Mouse (Mus musculus) midbrain, postnatal 0 days (tissue): ENCODE data around the gene Rnf150. TPM values are rescaled to one million over a fixed set of nuclear protein-coding genes. Genes with fewer than 3 reads are reported as not detected.

Experiments
- ATAC-seq: fragments of 200-750 bp; cut with Nextera tagmentation; 2 replicates; pipeline ENCODE4 v1.8.0; 2017; ENCODE audit warnings: moderate number of reproducible peaks, mild to moderate bottlenecking, moderate TSS enrichment, moderate library complexity; ENCODE audit not compliant: low FRiP score
- DNase-seq: peaks from one replicate; pipeline ENCODE4 v3.0.0-alpha.2; 2015; ENCODE audit warnings: low spot score
- H3K27ac ChIP-seq: fragments of 300-500 bp; sonication (generic); 2 replicates; pipeline ENCODE4 v1.5.1; 2014; ENCODE audit warnings: low read depth, mild to moderate bottlenecking, low read length, mixed read lengths
- H3K27me3 ChIP-seq: fragments of 300-500 bp; sonication (generic); 2 replicates; pipeline ENCODE4 v1.6.1; 2014; ENCODE audit warnings: low read length, control low read depth, mixed read lengths; ENCODE audit not compliant: insufficient read depth
- H3K36me3 ChIP-seq: fragments of 300-500 bp; sonication (generic); 2 replicates; pipeline ENCODE4 v1.6.1; 2014; ENCODE audit warnings: low read length, control low read depth, mixed read lengths; ENCODE audit not compliant: insufficient read depth
- H3K4me1 ChIP-seq: fragments of 300-500 bp; sonication (generic); 2 replicates; pipeline ENCODE4 v1.6.1; 2014; ENCODE audit warnings: mild to moderate bottlenecking, control low read depth, antibody characterized with exemption, low read length, mixed read lengths; ENCODE audit not compliant: insufficient read depth
- H3K4me2 ChIP-seq: fragments of 300-500 bp; sonication (generic); 2 replicates; pipeline ENCODE4 v1.6.1; 2014; ENCODE audit warnings: low read depth, mild to moderate bottlenecking, low read length, mixed read lengths; ENCODE audit not compliant: poor library complexity, severe bottlenecking
- H3K4me3 ChIP-seq: fragments of 300-500 bp; sonication (generic); 2 replicates; pipeline ENCODE4 v1.5.1; 2014; ENCODE audit warnings: low read depth, mild to moderate bottlenecking, low read length, moderate library complexity
- H3K9ac ChIP-seq: fragments of 300-500 bp; sonication (generic); replicated peaks from 2 replicates; pipeline ENCODE4 v1.6.1; 2014; ENCODE audit warnings: mild to moderate bottlenecking, low read length, moderate library complexity, mixed read lengths; ENCODE audit not compliant: poor library complexity, severe bottlenecking
- H3K9me3 ChIP-seq: fragments of 300-500 bp; sonication (generic); 2 replicates; pipeline ENCODE4 v1.6.1; 2016; ENCODE audit warnings: low read length, control low read depth
- CTCF ChIP-seq: IDR thresholded peaks from 2 replicates; pipeline ENCODE4 v1.5.1; 2016; ENCODE audit warnings: antibody characterized with exemption, mild to moderate bottlenecking
- WGBS: fragments of 180-500 bp; shearing (Covaris S2); extraction: QIAGEN DNeasy Blood & Tissue Kit; methylation state at CpG from one replicate; pipeline ENCODE4 v1.1.7; 2014; 5-methylcytosine and 5-hydroxymethylcytosine counted together
- polyA plus RNA-seq: library from polyadenylated mRNA; unstranded; fragments of >200 nt; fragmentation: Nextera tagmentation; extraction: Ambion mirVana; gene quantifications from 2 replicates; pipeline ENCODE4 v1.2.1, GENCODE M21; 2015
- total RNA-seq: library from RNA; depleted of rRNA; stranded (reverse); fragments of >200 nt; gene quantifications from 2 replicates; pipeline ENCODE4 v1.2.3, GENCODE M21; 2014

The Rnf150 gene
- total and polyA plus RNA-seq, 2 experiments from 2014 or later = 1.9 to 12.6 TPM

DNA sequence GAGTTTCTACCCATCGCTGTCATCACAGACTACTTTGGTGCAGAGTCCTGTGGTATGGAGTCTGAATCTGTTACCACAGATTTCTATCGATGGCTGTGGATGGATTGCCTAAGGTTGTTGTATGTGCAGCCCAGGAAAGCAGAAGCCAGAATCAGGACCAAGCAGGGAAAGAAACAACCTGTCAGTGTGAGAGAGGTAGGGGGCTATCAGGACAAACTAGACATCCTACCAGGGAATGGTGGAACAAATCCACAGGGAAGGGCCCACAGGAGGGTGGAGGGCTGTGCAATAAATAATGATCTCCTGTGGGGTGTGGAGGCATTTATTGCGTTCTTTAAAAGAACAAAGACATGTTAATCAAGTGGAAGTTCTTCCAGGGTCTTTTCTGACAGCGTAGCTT is 56.5 kb downstream of the Rnf150 start:
- Histone ChIP-seq H3K27me3 (no peaks in the 10 kb centered on the region), H3K4me1 (no peaks in the 10 kb centered on the region), H3K9ac (no peak overlapping the region), H3K9me3 (no peaks in the 10 kb centered on the region), H3K36me3 (no peaks in the 10 kb centered on the region), H3K27ac (no peak overlapping the region), H3K4me2 (no peak overlapping the region), H3K4me3 (no peak overlapping the region)
- DNase-seq = no peak
- WGBS = 54% methylated on average over 4 of the region's 4 CpGs
- ATAC-seq = no peak
- no peak for TF ChIP-seq CTCF

DNA sequence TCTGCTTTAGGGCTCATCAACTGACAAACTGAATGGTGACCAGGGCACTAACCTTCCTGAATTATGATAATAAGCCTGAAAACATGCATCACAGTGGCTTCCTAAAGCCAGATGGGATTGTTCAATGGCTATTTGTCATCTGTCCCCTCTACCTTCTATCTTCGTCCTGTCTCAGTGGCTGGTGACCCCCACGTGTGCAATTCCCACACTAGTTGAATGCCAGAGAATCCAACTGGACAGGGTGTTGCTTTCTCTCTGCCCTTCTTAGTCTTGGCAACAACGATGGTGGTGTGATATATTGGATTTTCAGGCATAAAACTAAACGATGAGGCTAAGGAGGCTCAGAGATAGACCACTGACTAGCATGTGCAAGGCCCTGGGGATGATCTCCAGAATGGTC is 57.0 kb downstream of the Rnf150 start:
- Histone ChIP-seq H3K27ac (no peak overlapping the region), H3K9ac (no peak overlapping the region), H3K4me1 (no peaks in the 10 kb centered on the region), H3K36me3 (no peaks in the 10 kb centered on the region), H3K4me2 (no peak overlapping the region), H3K4me3 (no peak overlapping the region), H3K9me3 (no peaks in the 10 kb centered on the region), H3K27me3 (no peaks in the 10 kb centered on the region)
- TF ChIP-seq CTCF = no peak
- DNase-seq (no peak), ATAC-seq (no peak)
- 65% methylated on average over 4 of the region's 4 CpGs for WGBS

DNA sequence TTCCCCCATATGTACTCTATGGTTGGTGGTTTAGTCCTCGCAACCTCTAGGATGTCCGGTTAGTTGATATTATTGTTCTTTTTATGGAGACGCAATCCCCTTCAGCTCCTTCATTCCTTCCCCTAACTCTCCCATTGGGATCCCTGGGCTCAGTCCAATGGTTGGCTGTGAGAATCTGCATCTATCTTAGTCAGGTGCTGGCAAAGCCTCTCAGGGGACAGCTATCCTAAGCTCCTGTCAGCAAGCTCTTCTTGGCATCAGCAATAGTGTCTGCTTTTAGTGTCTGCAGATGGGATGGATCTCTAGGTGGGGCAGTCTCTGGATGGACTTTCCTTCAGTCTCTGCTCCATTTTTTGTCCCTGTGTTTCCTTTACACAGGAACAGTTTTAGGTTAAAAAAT is 62.1 kb downstream of the Rnf150 start:
- H3K4me3 ChIP-seq = no peak overlapping the region
- H3K27ac ChIP-seq = no peak overlapping the region
- H3K9ac ChIP-seq = no peak overlapping the region
- TF ChIP-seq CTCF = no peak
- H3K4me2 ChIP-seq = no peak overlapping the region
- H3K9me3 ChIP-seq = no peaks in the 10 kb centered on the region
- no peaks in the 10 kb centered on the region for H3K36me3 ChIP-seq
- DNase-seq (no peak), ATAC-seq (no peak)
- 90% methylated on average over 3 of the region's 3 CpGs for WGBS
- H3K4me1 ChIP-seq = no peaks in the 10 kb centered on the region
- no peaks in the 10 kb centered on the region for H3K27me3 ChIP-seq

DNA sequence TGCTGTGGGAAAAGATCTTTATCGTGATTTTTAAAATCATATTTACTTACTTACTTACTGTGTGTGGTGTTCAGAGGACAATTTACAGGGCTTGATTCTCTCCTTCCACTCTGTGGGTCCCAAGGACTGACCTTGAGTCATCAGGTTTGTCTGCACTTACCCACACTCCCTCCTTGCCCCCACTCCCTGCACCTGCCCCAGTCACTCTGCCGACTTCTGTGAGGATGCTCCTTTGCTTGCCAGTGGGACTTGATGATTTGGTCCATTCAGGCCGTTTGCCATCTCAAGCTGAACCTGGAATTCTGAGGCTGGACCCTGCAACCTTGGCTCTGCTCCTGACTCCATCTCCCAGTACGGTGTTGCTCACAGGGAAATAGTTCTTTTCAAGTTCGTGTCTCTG is 63.4 kb downstream of the Rnf150 start:
- Histone ChIP-seq H3K27ac (no peak overlapping the region), H3K4me3 (no peak overlapping the region), H3K9me3 (no peaks in the 10 kb centered on the region), H3K4me1 (no peaks in the 10 kb centered on the region), H3K27me3 (no peaks in the 10 kb centered on the region), H3K36me3 (no peaks in the 10 kb centered on the region), H3K4me2 (no peak overlapping the region), H3K9ac (no peak overlapping the region)
- ATAC-seq (no peak), DNase-seq (no peak)
- TF ChIP-seq CTCF = no peak
- 86% methylated on average over 5 of the region's 5 CpGs for WGBS

DNA sequence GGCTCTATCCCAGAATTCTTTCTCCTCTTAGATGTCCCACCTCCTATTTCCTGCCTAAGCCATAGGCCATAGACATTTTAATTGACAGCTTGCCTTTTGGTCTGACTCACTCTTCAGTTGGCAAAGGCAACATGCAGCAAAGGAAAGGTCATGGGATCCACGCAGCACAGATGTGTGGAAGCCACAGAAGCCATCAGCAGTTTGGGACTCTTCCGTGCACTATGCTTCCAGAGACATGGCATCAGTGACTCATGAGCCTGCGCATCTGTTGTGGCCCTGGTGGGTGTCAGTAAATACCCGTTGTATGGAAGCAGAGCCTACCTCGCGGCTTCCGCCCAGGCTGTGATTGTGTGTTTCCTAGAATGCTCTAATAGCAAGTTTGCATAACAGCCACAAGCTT is 68.4 kb downstream of the Rnf150 start:
- Histone ChIP-seq H3K27me3 (no peaks in the 10 kb centered on the region), H3K4me2 (no peak overlapping the region), H3K9me3 (no peaks in the 10 kb centered on the region), H3K4me1 (no peaks in the 10 kb centered on the region), H3K9ac (no peak overlapping the region), H3K27ac (no peak overlapping the region), H3K4me3 (no peak overlapping the region), H3K36me3 (no peaks in the 10 kb centered on the region)
- WGBS = 94% methylated on average over 7 of the region's 7 CpGs
- DNase-seq = no peak
- no peak for ATAC-seq
- no peak for TF ChIP-seq CTCF

DNA sequence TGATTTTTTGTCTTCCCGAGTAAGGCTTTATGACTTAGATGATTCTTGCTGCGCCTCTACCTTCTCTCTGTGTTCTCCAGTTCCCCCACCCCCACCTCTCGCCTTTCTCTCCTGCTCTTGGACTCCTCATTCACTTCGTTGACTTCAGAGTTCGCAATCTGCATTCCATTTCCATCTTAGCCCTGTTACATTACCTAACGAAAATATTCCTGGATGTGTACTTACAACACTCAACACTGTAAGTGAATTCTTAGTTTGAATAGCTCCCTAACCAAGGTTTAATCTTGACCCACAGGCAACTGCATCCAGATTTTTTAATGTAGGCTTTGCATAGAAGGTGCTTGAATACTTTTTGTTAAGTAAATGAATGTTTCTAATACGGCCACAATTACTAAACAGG is 73.0 kb downstream of the Rnf150 start:
- Histone ChIP-seq H3K9me3 (no peaks in the 10 kb centered on the region), H3K9ac (no peak overlapping the region), H3K27me3 (no peaks in the 10 kb centered on the region), H3K4me3 (no peak overlapping the region), H3K27ac (no peak overlapping the region), H3K4me2 (no peak overlapping the region), H3K36me3 (no peaks in the 10 kb centered on the region), H3K4me1 (no peaks in the 10 kb centered on the region)
- TF ChIP-seq CTCF = no peak
- ATAC-seq (no peak), DNase-seq (no peak)
- WGBS = 84% methylated on average over 7 of the region's 7 CpGs

DNA sequence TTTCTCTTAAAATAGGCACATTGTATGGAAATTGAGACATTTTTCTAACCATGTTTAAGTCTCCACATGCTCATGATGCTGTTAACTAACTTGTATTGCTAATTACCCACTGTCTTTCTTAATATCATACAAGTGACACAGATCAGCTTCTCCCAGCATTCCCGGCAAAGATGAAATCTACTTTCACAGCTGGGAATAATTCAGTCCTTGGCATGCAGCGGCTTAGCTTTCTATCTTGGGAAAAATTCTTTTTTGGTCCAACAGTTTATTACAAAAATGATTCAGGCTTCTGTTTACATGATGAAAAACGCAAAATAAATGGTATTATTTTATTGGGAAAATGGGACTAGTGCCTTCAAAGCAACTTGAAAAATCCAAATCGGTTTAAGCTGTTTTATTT is 73.7 kb downstream of the Rnf150 start:
- no peaks in the 10 kb centered on the region for H3K4me1 ChIP-seq
- 57% methylated on average over 4 of the region's 4 CpGs for WGBS
- no peak for TF ChIP-seq CTCF
- H3K4me2 ChIP-seq = no peak overlapping the region
- no peak overlapping the region for H3K9ac ChIP-seq
- no peaks in the 10 kb centered on the region for H3K36me3 ChIP-seq
- no peak overlapping the region for H3K27ac ChIP-seq
- no peak overlapping the region for H3K4me3 ChIP-seq
- ATAC-seq = no peak
- DNase-seq = no peak
- H3K27me3 ChIP-seq = no peaks in the 10 kb centered on the region
- H3K9me3 ChIP-seq = no peaks in the 10 kb centered on the region
